Mouse (Mus musculus): ENCODE measurements around the gene Itln1.

DNA sequence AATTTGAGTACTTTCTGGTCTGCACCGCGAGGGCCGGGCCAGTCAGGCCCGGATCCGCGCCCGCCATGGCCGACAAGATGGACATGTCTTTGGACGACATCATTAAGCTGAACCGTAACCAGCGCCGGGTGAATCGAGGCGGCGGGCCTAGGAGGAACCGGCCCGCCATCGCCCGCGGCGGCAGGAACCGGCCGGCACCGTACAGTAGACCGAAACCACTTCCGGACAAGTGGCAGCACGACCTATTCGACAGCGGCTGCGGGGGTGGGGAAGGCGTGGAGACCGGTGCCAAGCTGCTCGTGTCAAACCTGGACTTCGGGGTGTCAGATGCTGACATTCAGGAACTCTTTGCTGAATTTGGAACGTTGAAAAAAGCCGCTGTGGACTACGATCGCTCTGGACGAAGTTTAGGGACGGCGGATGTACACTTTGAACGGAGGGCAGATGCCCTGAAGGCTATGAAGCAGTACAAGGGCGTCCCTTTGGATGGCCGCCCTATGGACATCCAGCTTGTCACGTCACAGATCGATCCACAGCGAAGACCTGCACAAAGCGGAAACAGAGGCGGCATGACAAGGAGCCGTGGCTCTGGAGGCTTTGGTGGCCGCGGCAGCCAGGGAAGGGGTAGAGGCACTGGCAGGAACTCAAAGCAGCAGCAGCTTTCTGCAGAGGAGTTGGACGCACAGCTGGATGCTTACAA lies 31.4 kb downstream of the Itln1 start:
- TF ChIP-seq POLR2A (IDR thresholded peaks at IDR 0.05; ENCODE audit: borderline replicate concordance, control insufficient read depth, low read depth, low read length) (peak; percentile 71; the same call in 1 of the 2 replicates), CTCF (IDR thresholded peaks at IDR 0.05; ENCODE audit: control insufficient read depth, insufficient read depth, low read length) (no peak)

Measured in bone marrow, adult 2 months (tissue).